Mouse (Mus musculus): ENCODE measurements at regions not wholly inside any gene's neighbourhood (a gene's known extent, or its start where the extent isn't known, plus 50 kb on each side); places are given as distances from the start of the nearest gene placed in this dataset.

DNA sequence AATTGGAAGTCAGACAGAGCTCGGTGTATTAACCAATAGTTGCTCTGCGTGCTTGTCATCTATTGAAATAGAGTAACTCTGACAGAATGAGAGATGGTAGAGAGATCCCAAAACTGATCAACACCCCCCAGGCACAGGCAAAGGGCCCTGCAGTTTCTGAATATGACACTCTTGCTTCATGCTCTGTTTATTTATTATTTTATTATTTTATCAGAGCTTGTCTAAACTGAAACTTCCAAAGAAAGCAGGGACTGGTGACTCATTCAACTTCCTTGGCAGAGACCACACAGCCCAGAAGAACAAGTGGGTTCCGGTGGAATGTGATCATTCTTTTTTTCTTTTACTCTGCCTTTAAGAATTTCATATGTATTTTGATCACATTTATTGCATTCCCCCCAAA is 697.1 kb downstream of the Kcnj2 start:
- Histone ChIP-seq H3K36me3 (no peaks in the 10 kb centered on the region), H3K9ac (no peak overlapping the region), H3K4me1 (replicated peaks) (peaks cover 6% of the 10 kb centered on the region), H3K27me3 (replicated peaks) (no peaks in the 10 kb centered on the region), H3K4me2 (no peak overlapping the region), H3K4me3 (no peak overlapping the region), H3K9me3 (replicated peaks) (no peaks in the 10 kb centered on the region), H3K27ac (ENCODE audit: poor library complexity, severe bottlenecking) (no peak overlapping the region)
- ATAC-seq (ENCODE audit: insufficient number of reproducible peaks, low FRiP score), result no peak
- WGBS, result 74% methylated on average over 3 of the region's 3 CpGs

DNA sequence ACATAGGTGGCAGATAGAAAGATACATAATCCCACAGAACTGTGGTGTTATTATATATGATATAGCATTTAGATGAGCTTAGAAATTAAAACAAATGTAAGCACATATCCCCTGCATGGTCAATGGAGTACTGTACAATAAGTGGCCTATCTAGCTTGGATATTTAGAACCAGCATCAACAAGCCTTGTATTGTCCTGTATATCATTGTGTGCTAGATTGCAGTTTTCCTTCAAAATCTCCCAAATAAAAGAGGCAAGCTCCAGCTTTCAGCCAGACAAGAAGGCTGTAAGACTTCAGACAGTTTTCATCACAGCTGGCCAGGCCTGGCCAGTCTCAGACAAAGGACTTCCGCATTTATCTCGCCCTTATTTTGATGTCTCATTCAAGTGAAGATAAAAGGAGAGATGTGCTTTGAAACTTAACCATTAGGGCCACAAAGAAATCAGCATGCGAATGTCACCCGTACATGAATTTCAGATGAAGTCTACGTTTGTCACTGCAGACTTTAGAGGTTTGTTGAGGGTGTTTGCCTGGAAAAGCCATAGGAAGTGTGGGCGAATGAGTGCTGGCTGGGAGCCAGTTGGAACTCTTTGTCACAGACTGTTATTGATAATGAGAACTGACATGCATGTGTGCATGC is 700.5 kb downstream of the Kcnj2 start:
- Histone ChIP-seq H3K36me3 (no peaks in the 10 kb centered on the region), H3K9me3 (replicated peaks) (no peaks in the 10 kb centered on the region), H3K9ac (no peak overlapping the region), H3K4me1 (replicated peaks) (peaks cover 6% of the 10 kb centered on the region), H3K4me2 (no peak overlapping the region), H3K4me3 (no peak overlapping the region), H3K27me3 (replicated peaks) (no peaks in the 10 kb centered on the region), H3K27ac (ENCODE audit: poor library complexity, severe bottlenecking) (peak overlapping the region; percentile 13; the same call in 1 of the 2 replicates)
- ATAC-seq (ENCODE audit: insufficient number of reproducible peaks, low FRiP score), result no peak
- WGBS, result 31% methylated on average over 6 of the region's 6 CpGs

DNA sequence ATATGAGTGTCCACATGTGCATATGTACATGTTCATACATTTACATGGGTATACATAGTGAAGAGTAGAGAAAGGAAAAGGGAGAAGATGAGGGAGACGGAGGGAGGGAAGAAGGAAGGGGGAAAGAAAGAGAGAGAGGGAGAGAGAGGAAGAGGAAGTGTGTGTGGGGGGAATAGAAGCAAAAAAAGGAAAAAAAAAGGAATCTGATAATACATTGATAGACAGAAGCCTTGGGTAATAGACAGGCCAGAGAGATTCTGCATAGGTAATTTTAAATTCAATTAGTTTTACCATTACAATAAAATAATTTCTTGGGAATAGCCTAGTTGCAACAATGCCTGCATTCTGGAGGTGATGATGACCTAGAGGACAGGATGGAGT is 701.0 kb downstream of the Kcnj2 start:
- ATAC-seq (ENCODE audit: insufficient number of reproducible peaks, low FRiP score), result no peak
- Histone ChIP-seq H3K4me2 (no peak overlapping the region), H3K4me3 (no peak overlapping the region), H3K4me1 (replicated peaks) (peaks cover 6% of the 10 kb centered on the region), H3K36me3 (no peaks in the 10 kb centered on the region), H3K27me3 (replicated peaks) (no peaks in the 10 kb centered on the region), H3K27ac (ENCODE audit: poor library complexity, severe bottlenecking) (peak overlapping the region; percentile 13; the same call in 1 of the 2 replicates), H3K9me3 (replicated peaks) (no peaks in the 10 kb centered on the region), H3K9ac (no peak overlapping the region)
- WGBS, result 92% methylated on average over 1 of the region's 1 CpGs

DNA sequence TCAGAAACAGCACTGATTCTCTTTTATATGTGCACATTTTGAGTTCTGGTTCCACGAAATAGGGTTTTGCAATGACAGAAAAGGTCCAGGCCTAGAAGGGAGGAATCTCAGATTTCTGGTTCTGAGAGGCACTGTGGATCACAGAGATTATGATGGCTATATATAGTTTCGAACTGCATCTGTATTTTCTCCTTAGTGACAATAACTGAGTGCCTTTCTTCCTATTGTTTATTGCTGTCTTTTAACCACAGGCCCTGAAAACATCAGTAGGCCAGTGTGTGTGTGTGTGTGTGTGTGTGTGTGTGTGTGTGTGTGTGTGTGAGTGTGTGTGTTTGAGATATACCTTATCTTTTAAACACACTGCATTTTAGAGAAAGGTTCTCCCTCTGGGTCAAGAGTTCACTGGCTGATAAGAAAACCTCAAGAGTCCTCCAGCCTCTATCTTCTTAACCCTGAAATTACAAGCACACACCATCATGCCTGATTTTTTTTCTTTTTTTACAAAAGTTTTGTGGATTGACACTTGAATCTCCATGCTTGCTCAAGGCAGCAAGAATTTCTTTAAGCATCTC is 708.2 kb downstream of the Kcnj2 start:
- no peak overlapping the region for H3K4me3 ChIP-seq
- no peaks in the 10 kb centered on the region for H3K36me3 ChIP-seq
- no peaks in the 10 kb centered on the region for H3K9me3 ChIP-seq (replicated peaks)
- H3K9ac ChIP-seq, result no peak overlapping the region
- H3K27ac ChIP-seq (ENCODE audit: poor library complexity, severe bottlenecking), result no peak overlapping the region
- ATAC-seq (ENCODE audit: insufficient number of reproducible peaks, low FRiP score), result peak; percentile 92
- H3K27me3 ChIP-seq (replicated peaks), result no peaks in the 10 kb centered on the region
- H3K4me1 ChIP-seq (replicated peaks), result peaks cover 6% of the 10 kb centered on the region
- WGBS, result 27% methylated on average over 2 of the region's 2 CpGs
- no peak overlapping the region for H3K4me2 ChIP-seq

DNA sequence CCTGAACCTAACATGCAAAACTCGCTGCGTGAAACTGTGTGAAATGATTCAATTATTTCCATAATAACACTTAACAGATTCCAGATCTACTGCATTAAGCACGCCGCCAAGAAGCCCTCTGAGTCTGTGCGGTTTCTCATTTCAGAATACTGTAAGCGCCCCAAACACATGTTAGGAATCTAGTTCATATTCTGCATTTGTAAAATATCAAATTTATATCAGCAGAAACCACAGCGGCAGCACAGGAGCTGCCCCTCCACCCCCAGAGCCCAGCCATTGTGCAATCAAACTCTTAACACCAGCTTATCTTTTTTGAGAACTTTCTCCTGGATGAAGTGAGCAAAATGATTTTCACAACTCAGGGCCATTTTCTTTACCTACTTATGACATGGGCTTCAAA is 715.4 kb downstream of the Kcnj2 start:
- H3K27ac ChIP-seq (ENCODE audit: poor library complexity, severe bottlenecking), result no peak overlapping the region
- no peaks in the 10 kb centered on the region for H3K36me3 ChIP-seq
- no peak for ATAC-seq (ENCODE audit: insufficient number of reproducible peaks, low FRiP score)
- H3K9ac ChIP-seq, result no peak overlapping the region
- H3K9me3 ChIP-seq (replicated peaks), result no peaks in the 10 kb centered on the region
- H3K27me3 ChIP-seq (replicated peaks), result no peaks in the 10 kb centered on the region
- no peak overlapping the region for H3K4me3 ChIP-seq
- 69% methylated on average over 7 of the region's 7 CpGs for WGBS
- 0 out of 2 replicates have a peak, but pooled peaks cover 2% of the 10 kb centered on the region for H3K4me1 ChIP-seq (replicated peaks)
- no peak overlapping the region for H3K4me2 ChIP-seq

DNA sequence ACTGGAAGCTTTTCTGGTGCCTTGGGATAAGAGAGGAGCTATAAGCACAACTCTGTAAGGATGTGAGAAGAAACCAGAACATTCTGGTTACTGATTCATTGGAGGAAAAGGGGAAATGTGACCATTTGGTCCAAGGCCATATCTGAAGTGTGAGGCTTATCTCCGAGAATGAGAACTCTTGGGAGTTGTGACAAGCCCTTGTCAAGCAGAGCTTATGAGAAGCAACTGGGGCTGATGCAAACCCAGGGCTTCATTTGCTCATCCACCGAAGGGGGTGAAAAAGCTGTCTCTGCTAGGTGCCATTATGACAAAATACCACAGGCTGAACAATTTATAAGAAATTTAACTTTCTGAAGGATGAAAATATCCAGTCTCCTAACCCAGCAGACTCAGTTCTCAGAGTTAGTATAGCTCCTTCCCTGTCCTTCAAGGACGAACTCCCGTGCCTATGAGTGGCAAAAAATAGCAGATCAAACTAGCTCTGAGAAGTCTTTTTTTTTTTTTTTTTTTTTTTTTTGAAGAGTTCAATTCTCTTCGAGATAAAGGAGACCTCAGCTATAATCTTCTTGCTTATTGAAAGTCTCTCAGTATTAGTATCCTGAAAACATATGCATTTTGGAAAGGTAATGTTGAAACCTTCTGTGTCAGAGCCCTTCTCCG is 725.4 kb downstream of the Kcnj2 start:
- no peak for ATAC-seq (ENCODE audit: insufficient number of reproducible peaks, low FRiP score)

DNA sequence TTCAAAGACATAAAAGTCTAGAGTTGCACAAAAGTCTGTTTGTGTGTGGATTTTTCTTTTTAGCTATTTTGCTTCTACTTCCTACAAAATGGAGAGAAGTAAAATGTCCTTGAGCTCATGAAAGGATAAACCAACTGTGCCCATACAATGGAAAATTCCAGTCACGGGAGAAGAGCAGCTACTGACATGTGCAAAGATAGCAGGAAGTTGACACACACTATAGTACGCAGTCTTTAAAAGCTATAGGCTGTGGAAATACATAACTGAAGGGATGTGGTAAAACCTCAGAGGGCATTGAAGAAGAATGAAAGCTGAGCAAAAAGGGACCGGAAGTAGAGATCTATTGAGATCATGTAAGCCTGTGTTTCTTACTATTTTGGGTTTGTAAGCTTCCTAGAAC is 735.1 kb downstream of the Kcnj2 start:
- no peaks in the 10 kb centered on the region for H3K27me3 ChIP-seq (replicated peaks)
- H3K4me2 ChIP-seq, result no peak overlapping the region
- no peaks in the 10 kb centered on the region for H3K9me3 ChIP-seq (replicated peaks)
- ATAC-seq (ENCODE audit: insufficient number of reproducible peaks, low FRiP score), result no peak
- no peaks in the 10 kb centered on the region for H3K36me3 ChIP-seq
- no peaks in the 10 kb centered on the region for H3K4me1 ChIP-seq (replicated peaks)
- H3K9ac ChIP-seq, result no peak overlapping the region
- 58% methylated on average over 3 of the region's 3 CpGs for WGBS
- no peak overlapping the region for H3K27ac ChIP-seq (ENCODE audit: poor library complexity, severe bottlenecking)
- H3K4me3 ChIP-seq, result no peak overlapping the region

More for the DNA sequence above, 725.4 kb downstream of the Kcnj2 start:
- Histone ChIP-seq H3K36me3 (no peaks in the 10 kb centered on the region), H3K9ac (no peak overlapping the region), H3K4me2 (no peak overlapping the region), H3K27me3 (replicated peaks) (no peaks in the 10 kb centered on the region), H3K4me3 (no peak overlapping the region), H3K27ac (ENCODE audit: poor library complexity, severe bottlenecking) (no peak overlapping the region), H3K9me3 (replicated peaks) (no peaks in the 10 kb centered on the region), H3K4me1 (replicated peaks) (no peaks in the 10 kb centered on the region)
- WGBS, result 47% methylated on average over 6 of the region's 6 CpGs

DNA sequence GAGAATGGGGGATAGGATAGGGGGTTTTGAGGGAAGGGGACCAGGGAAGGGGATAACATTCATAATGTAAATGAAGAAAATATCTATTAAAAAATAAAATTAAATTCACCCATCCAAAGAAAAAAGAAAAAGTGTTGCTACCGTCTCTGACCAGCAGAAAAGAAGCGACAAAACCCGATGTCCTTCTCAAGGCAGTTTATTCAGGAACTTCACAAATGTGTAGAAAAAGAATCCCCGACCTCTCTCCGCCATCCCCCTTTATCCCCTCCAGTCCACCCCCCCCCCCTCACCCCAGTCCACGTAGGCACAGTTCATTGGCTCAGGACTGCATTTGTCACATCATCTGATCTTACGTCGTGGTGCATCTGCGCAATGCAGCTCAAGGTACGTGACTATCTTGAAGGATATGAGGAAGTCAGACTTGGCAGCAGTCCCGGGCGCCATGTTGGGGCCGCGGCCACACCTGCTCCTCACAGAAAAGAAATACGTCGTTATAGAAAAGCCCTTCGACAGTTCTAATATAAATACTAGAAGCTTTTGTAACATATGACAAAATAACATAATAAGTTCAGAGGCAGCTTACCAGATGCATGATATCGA is 750.3 kb downstream of the Kcnj2 start:
- no peaks in the 10 kb centered on the region for H3K9me3 ChIP-seq (replicated peaks)
- ATAC-seq (ENCODE audit: insufficient number of reproducible peaks, low FRiP score), result no peak
- peaks cover 4% of the 10 kb centered on the region for H3K4me1 ChIP-seq (replicated peaks)
- H3K27ac ChIP-seq (ENCODE audit: poor library complexity, severe bottlenecking), result no peak overlapping the region
- 92% methylated on average over 18 of the region's 18 CpGs for WGBS
- no peak overlapping the region for H3K4me3 ChIP-seq
- H3K9ac ChIP-seq, result no peak overlapping the region
- H3K36me3 ChIP-seq, result no peaks in the 10 kb centered on the region
- no peak overlapping the region for H3K4me2 ChIP-seq
- no peaks in the 10 kb centered on the region for H3K27me3 ChIP-seq (replicated peaks)

DNA sequence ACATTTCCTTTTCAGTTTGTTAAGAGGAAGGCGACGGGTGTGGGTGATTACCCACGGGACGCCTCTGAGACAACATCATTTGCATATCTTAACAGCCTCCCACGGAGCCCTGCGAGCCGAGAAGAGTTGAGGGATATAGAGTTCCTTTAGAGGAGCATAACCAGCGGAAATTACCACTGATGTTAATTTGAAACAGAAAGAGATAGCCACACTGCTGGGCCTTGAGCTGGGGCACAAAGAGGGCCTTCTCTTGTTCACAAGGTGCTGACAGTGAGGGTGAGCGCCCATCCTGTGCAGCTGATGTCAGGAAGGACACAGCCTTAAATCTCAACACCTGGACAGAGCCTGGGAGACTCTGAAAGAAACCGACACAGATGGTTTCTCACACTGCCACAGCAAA is 752.2 kb downstream of the Kcnj2 start:
- Histone ChIP-seq H3K27me3 (replicated peaks) (no peaks in the 10 kb centered on the region), H3K4me1 (replicated peaks) (peaks cover 4% of the 10 kb centered on the region), H3K4me3 (no peak overlapping the region), H3K9ac (no peak overlapping the region), H3K27ac (ENCODE audit: poor library complexity, severe bottlenecking) (no peak overlapping the region), H3K9me3 (replicated peaks) (no peaks in the 10 kb centered on the region), H3K4me2 (peak overlapping the region; percentile 33), H3K36me3 (no peaks in the 10 kb centered on the region)
- ATAC-seq (ENCODE audit: insufficient number of reproducible peaks, low FRiP score), result no peak
- WGBS, result 4% methylated on average over 10 of the region's 10 CpGs

DNA sequence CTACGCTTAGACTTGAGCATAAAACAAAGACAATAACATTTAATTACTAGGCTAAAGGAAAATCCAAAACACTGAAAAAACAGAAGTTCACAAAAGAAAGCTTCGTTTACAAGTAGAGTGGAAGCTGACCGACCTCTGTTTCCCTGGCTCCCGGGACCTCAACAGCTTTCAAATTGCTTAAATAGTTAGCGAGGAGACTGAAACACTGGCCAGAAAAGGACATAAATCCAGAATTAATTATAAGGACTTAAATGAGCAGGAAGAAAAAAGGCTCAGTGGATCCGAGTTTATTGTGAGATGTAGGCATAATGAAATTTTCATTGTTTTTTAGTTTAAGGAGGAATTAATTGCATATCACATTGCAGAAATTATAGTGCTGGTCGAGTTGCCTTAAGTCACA is 754.4 kb downstream of the Kcnj2 start:
- Histone ChIP-seq H3K36me3 (no peaks in the 10 kb centered on the region), H3K4me1 (replicated peaks) (peaks cover 4% of the 10 kb centered on the region), H3K27ac (ENCODE audit: poor library complexity, severe bottlenecking) (no peak overlapping the region), H3K9ac (no peak overlapping the region), H3K9me3 (replicated peaks) (no peaks in the 10 kb centered on the region), H3K27me3 (replicated peaks) (no peaks in the 10 kb centered on the region), H3K4me2 (no peak overlapping the region), H3K4me3 (no peak overlapping the region)
- 74% methylated on average over 7 of the region's 7 CpGs for WGBS
- no peak for ATAC-seq (ENCODE audit: insufficient number of reproducible peaks, low FRiP score)

DNA sequence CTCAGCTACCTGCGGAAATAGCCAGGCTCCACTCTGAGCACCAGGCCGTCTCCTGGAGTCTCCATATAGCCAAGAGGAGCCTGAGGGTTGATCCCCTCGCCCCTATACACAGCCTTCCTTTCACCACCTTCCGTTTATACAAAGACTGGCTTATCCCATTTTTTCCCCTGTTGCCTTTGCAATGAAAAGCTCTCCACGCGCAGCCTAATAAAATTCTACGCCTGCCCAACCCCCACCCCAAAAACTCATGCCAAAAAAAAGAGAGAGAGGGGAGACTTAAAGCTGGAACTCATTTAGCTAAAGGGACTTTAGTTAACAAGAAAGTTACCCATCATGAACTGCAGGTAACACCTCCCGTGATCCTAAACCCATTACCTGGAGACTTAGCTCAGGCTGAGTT is 762.5 kb downstream of the Kcnj2 start:
- H3K27me3 ChIP-seq (replicated peaks), result no peaks in the 10 kb centered on the region
- H3K27ac ChIP-seq (ENCODE audit: poor library complexity, severe bottlenecking), result no peak overlapping the region
- H3K4me2 ChIP-seq, result no peak overlapping the region
- H3K4me1 ChIP-seq (replicated peaks), result no peaks in the 10 kb centered on the region
- H3K9ac ChIP-seq, result no peak overlapping the region
- H3K9me3 ChIP-seq (replicated peaks), result no peaks in the 10 kb centered on the region
- no peak for ATAC-seq (ENCODE audit: insufficient number of reproducible peaks, low FRiP score)
- WGBS, result 69% methylated on average over 8 of the region's 8 CpGs
- H3K36me3 ChIP-seq, result no peaks in the 10 kb centered on the region
- H3K4me3 ChIP-seq, result no peak overlapping the region

Measured in heart, embryonic 12.5 days (tissue).